Mouse (Mus musculus): ENCODE results near the gene March5. TPM values are rescaled to one million over a fixed set of nuclear protein-coding genes. Genes with fewer than 3 reads are reported as not detected.
A peak's percentile ranks its signal among the peaks of the same experiment; 100 is the strongest.
"Not testable (repeated sequence)": the region's sequence is repeated elsewhere in the genome, so short reads cannot be mapped to it uniquely, and the experiment has no call there.

Gene March5
- total and polyA plus RNA-seq, 3 experiments, result 42.9 to 117 (median 97.0) TPM

DNA sequence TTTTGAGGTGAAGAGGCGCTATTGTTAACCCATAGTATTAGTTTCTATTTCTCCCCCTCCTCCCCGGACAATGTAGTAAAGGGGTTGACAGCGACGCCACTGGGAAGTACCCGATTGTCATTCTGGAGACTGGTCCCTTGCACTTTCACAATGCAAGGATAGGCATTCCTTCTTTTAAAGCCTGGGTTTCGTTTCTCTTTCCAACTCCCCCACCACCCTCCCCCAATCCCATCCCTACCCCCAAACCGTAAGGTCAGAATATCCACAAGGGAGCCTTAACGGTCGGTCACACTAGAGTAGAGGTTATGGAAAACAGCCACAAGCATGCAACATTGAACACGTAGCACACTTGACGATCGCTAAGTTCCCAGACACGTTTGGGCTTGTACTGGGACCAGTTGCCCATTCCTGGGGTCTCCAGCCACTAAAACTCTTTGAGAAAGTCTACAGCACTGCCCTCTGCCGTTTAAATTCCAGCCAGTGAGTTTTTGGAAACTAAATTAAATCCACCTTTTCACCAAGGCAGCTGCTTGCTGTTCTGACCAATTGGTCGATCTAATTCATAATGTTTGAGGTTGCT lies 923 bp downstream of the March5 start, which contains the start of gene Cpeb3:
Gene Cpeb3 (minus strand): TSS at position 426 of the 580 bp plus-strand sequence.
- DNase-seq, result peak; percentile 53

DNA sequence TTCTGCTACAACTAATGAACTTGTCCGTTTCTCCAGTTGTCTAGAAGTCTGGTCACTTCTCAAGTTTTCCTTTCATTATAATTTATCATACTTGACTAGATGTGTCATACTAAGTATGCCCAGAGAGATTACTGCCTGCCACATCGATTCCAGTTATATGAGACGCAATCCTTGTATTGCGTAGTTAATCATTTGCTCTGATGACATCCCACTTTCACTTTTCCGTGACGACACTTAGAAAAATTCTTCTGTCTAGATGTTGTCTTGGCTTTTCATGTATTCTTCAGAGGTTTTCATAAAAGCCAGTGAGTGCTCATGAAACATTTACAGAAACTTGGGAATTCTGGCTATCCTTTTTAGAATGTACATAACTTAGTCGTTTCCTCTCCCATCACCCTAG lies 1.6 kb downstream of the March5 start:
- DNase-seq, result peak; percentile 7

DNA sequence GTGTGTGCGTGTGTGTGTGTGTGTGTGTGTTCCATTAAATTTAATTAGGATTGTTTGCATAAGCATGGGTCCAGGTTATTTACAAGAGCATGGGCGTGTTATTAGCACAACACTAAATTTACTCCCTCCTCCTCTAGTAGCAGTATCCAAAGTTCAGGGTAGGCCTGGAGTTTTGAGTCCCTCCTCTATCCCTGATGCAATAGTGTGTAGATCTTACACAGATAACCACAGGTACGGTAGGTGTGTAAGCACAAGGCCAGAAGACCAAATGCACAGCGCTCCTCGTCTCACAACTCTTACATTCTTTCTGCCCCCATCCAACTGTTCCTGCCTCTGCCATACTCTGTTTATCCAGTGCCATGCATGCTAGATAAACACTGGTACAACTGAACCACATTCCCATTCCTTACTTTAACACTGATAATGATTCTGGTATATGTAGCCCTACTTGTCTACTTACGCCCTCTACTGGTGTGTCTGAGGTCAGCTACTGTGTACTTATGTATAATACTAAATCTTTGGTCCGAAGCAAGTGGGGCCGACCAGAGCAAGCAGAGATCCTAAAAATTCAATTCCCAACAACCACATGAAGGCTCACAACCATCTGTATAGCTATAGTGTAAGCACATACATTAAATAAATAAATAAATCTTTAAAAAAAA lies 2.3 kb downstream of the March5 start:
- DNase-seq, result no peak

DNA sequence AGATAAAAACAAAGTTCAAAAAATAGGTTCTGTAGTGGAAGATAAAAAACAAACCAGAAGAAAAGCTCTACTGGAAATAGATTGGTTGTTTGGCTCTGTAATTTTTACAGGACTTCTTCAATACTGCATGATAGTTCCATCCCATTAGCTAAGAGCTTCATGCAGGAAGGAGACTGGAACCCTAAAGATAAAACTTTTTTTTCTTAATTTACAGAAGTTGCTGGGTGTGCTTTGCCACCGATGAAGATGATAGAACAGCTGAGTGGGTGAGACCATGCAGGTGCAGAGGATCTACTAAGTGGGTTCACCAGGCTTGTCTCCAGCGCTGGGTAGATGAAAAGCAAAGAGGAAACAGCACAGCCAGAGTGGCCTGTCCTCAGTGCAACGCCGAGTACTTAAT lies 3.1 kb downstream of the March5 start:
- no peak for DNase-seq

DNA sequence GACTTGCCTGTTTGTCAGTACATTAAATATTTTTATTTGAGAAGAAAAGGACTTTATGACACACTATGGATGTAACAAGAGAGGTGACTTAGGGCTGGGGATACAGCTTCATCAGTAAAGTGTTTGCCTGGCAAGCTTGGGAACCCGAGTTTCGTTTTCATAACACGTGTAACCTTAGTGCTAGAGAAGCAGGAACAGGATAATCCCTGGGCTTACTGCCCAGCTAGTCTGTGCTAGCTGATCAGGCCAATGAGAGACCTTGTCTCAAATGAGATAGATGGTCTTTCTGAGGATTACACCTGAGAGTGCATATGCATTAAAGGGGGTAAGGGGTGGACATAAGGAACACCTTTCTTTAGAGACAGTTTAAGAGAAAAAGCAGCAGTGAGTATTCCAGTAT lies 4.1 kb downstream of the March5 start:
- DNase-seq, result no peak

DNA sequence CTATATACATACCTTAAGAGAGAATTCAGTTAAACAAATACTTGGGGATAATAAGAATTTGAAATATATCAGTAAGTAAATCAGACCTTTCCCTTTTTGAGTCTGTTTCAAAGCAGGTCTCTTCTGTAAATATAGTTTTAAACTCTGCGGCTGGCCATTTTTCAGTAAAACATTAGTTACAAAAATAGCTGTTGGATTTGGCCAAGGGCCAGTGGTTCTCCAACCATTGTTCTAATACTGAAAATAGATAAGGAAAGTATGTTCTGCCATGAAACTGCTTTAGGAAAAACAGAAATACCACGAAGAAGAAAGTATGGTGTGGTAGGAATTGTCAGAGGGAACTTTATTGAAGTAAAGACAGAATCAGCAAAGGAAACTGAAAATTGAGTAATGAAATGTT lies 7.4 kb downstream of the March5 start:
- DNase-seq, result no peak

DNA sequence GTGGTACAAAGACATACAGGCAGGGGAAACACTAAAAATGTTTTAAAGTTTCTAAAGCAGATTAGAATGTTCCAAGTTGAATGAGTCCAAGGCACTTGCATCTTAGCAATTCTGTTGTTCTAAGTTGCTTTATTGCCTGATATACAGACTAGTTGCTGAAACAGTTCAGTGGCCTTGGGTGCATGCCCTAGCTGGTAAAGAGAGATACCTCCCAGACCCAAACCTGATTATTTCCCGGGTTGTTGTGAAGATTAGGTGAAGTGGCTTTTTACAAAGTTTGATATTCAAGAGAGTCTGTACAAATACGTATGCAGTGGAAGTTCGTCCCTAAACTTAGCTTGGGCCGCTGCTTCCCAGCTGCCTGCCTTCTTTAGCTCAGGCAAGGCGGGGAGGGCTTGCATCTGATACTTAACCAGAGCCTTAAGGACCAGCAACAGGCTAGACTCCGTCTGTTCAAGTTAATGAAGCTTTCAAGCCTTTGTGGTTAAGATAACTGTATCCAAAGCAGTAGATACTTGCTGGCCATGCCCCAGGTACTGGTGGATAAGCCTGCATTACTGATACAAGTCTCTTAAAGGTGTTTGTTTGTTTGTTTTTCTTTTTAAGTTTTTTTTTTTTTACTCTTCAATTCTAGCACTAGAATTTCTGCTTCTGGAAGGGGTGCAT lies 18.0 kb downstream of the March5 start:
- no peak for DNase-seq

DNA sequence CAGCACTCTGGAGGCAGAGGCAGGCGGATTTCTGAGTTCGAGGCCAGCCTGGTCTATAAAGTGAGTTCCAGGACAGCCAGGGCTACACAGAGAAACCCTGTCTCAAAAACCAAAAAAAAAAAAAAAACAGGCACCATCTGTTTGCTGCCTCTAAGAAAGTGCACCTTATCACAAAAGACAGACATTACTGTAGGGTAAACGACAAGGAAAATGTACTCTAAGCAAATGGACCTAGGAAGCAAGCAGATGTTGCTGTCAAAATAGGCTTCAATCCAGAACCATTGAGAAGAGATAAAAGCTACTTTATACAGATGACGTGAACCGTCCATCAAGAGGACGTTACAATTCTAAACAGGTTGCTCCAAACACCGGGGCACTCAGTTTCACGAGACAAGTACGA lies 25.3 kb downstream of the March5 start:
- DNase-seq, result not testable (repeated sequence)

DNA sequence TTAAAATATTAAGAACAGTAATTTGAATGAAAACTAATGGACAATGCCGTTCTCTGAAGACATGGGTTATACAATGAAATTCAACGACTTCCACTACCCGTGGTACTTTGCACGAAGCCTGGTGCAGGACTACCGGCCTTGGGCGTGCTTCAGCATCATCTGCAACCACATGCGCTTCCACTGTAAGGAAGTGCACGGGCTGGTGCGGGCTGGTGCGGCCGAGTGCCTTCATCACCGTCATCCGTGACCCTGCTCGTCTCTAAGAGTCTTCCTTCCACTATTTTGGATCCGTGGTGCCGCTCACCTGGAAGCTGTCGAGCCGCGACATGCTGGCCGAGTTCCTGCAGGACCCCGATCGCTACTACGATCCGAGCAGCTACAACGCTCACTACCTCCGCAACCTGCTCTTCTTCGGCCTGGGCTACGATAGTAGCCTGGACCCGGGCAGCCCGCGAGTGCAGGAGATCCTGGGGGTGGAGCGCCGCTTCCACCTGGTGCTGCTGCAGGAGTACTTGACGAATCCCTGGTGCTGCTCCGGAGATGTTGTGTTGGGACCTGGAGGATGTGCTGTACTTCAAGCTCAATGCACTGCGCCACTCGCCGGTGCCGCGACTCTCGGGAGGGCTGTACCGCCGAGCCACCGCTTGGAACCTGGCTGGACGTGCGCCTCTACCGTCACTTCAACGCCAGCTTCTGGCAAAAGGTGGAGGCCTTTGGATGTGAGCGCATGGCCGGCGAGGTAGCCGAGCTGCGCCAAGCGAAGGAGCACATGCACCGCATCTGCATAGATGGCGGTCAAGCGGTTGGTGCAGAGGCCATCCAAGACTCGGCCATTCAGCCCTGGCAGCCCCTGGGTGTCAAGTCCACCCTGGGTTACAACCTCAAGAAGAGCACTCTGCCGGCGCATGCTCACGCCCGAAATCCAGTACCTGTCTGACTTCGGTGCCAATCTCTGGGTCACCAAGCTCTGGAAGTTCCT lies 26.5 kb downstream of the March5 start:
- DNase-seq, result peak; percentile 13

DNA sequence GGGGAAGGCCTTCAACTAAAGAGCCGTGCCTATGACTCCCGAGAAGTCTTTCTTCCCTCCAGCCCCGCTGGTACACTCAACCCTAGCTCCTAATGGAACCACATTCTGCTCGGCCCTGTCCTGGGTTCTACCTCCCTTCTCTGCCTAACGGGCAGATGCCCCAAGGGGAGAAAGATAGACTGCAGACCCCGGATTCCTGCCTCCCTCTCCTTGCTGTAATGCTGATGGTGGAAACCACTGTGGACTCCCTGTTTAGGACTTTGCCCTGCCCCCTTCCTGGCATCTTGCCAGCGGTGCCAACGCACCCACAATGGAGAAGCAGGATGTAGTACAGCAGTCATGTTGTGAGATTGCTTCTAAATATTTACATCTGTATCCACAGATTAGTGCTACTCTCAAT lies 28.5 kb downstream of the March5 start:
- no peak for DNase-seq

DNA sequence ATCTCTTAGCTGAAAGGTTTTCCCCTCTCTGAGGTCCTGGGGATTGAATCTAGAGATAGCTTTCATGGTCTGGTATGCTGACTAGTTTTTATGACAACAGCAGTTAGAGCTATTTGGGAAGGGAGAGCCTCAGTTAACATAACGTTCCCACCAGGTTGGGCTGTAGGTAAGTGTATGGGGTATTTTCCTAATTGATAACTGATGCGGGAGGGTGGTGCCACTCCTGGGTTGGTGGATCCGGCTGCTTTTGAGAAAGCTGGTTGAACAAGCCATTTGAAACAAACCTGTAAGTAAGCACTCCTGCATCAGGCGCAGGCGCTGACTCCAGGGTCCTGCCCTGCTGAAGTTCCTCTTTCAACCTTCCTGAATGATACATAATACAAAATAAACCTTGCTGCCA lies 30.0 kb downstream of the March5 start:
- no peak for DNase-seq

DNA sequence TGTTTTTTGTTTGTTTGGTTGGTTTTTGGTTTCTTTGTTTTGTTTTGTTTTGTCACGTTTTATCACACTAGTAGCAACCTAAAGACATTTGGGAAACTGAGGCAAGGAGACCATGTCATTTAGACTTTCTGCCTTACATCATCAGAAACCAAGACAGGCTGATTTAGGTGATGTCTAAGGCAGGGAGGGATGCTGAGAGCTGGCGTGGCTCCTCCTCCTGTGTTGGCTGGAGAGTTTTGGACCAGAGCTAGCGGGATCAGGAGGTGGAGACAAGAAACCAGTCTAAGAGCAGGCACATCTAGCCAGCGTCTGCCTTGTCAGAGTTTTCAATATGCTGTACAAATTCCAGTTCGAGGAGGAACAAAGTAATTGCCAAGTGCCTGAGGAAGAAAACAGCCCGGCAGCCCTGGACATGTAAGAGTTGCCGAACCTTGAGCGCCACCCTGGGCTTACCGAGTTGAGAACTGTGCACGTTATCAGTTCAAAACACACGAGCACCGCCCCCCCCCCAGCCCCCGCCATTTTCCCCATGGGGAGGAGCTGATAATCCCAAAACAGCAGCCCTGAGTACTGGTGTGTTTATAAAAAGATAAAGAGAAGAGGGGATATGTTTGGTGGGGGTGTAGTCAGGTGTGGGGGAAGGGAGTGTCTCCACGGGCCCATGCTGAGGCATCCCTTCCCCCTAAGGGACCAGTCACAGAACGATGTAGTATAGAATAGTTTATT lies 30.5 kb downstream of the March5 start:
- DNase-seq, result no peak

DNA sequence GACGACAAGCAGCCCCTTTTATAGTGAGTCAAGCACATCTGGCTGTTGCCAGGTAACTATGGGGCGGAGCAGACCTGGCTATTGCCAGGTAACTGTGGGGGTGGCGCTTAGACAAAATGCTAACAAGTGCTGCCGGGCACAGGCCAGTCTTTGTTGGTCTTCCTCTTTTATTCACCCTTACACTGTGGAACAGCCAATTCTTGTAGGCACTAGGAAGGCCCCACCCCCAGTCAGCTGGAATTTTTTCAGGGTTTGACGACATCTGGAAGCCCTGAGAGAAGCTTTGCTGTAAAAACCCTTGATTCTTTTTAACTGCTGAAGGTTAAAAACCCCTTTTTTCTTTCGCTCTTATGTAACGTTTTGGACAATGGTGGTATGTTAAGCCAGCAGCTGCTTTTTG lies 31.3 kb downstream of the March5 start:
- no peak for DNase-seq

DNA sequence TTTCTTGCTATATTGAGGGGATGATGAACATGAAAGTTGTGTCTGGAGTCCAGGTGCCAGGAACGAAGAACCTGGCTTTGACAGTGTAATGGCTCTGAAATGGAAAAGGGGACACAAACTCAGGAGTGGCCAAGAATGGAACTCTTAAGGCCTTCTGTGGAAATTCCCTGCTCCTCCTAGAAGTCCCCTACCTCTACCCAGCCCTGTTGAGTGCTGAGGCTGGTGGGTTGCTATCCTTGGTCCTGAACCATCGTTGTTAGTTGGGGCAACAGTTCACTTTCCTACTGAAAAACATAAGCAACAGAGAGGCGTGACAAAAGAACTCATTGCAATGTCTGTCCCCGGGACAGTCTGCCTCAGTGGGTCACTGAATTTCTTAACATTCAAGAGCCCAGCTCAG lies 31.8 kb downstream of the March5 start:
- no peak for DNase-seq

DNA sequence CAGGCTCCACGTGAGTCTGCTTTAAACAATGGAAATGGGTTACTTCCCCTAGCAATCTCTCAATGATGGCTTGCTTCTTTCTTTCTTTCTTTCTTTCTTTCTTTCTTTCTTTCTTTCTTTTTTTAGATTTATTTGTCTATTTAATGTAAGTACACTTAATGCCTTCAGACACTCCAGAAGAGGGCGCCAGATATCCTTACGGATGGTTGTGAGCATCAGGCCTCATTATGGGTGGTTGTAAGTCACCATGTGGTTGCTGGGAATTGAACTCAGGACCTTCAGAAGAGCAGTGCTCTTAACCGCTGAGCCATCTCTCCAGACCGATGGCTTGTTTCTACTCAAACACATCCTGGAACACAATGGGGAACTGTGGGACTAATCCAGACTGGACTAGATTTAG lies 33.9 kb downstream of the March5 start:
- no peak for DNase-seq

DNA sequence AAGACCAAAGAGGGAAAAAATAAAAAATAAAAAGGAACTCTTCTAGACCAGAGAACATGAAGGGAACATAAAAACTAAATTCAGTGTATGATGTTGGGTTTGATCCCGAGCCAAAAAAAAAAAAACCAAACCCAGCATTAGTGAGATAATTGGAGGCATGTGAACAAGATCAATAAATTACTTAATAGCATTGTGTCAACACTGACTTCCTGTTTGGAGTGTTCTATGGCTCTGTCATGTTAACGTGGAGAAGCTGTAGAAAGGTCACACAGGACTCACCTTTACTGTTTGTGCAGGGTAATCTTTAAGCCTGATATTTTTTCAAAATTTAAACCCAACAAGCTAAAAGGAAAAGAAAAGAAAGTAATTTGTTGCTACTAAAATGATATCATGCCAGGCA lies 35.4 kb downstream of the March5 start:
- DNase-seq, result no peak

DNA sequence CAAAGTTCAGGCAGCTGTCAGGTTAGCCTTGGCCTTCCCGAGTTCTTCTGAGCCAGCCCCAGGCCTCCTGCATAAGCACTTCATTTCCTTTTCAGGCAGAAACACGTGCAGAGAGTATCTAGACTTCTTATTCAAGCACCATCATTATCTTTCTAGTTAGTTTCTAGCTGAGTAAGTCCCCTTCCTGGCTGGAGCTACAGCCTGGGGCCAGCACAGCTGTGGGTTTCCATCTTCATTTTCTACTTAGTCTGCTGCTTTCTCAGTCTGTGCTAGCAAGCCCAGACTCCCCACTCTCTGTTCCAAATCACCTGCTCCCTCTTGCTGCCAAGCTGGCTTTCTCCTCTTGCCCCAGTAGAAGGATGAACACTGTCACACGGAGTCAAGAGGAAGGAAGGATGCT lies 39.5 kb downstream of the March5 start:
- DNase-seq, result peak; percentile 47

DNA sequence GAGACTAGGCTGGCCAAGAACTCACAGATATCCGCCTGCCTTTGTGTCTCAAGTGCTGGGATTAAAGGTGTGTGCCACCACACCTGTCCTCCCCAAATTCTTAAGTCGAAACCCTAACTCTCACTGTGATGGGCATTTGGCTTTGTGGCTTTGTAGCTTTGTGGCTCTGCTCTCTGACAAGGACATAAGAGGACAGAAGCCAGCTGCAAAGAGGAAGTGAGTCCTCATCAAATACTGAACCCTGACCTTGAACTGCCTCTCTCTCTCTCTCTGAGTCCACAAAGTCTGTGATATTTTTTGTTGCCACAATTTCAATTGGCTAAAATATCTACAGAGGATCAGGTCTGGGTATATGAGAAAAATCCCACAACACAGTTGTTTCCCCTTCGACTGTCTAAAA lies 40.9 kb downstream of the March5 start:
- no peak for DNase-seq

DNA sequence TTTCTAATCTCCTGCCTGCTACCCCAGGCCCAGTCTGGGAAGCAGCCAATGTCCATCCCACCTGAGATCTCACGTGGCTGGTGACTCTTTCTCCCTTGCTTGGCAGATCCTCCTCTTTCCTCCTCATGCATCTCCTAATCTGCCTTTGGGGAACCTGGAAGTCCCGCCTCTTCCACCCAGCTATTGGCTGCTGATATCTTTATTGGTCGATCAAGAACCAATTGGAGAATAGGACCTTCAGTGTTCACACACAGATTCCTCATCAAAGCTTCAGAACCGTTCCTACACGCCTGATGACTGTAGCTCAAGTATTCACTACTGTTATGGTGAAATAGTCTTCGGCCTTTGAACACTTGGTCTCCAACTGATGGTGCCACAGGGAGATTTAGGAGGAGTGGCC lies 44.8 kb downstream of the March5 start:
- no peak for DNase-seq

DNA sequence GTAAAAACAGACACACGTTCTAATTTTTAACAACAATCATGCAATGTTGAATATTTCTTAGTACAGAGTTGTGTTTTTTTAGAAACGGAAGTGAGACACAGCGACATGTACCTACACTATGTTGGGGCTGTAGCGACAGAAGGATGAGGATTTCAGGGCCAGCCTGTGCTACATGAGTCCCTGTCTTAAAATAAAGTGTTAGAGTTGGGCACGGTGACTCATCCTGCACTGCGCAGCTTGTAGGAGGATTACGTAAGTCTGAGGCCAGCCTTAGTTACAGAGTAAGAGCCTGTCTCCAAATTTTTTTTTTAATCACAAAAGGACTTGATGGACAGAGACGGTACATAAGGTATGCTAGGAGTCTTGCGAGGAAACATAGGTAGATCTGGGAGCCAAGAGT lies 48.0 kb downstream of the March5 start:
- DNase-seq, result no peak

DNA sequence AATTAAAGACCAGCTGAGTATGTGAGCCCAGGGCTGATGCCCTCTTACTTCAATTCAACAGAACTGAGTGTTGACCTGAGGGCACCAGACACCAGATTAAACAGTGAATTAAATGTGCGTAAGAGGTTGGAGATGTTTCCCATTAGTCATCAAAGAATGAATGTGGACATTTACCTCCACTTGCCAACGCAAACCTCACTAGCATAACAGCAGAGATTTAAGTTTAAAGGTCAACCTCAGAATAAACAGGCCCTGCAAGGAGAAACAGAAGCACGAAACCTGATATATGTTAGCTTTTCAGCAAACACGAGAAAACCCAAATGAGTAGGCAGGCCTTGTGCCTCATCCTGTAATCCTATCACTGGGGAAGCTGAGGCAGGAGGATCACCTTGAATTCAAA lies 55.0 kb downstream of the March5 start:
- DNase-seq, result no peak

DNA sequence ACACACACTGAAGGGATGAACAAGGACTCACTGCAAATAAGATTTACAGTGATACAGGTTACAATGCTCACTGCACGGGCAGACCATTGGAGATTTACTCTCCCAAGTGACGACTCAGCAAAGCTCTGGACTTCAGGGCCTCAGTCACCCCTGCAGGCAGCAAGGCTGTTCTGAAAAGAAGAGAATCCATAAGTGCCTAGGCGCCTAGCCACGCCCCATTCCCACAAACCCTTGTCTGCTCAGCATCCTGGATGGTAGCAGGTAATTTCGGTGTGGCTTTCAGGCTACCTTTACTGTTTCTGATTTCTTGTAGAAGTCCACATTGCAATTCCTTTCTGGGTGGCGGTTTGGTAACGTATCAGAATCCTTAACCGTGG lies 56.2 kb downstream of the March5 start:
- DNase-seq, result no peak

All from adrenal gland, adult 2 months (tissue).